Mouse (Mus musculus) stomach, embryonic 15.5 days (tissue): ENCODE measurements around the gene Plxna2. TPM values are rescaled to one million over a fixed set of nuclear protein-coding genes. Genes with fewer than 3 reads are reported as not detected.

Experiments used
- ATAC-seq: fragments of 200-750 bp; cut with Nextera tagmentation; 2 replicates; pipeline ENCODE4 v1.8.0; 2017; ENCODE audit warnings: low read depth, moderate number of reproducible peaks, moderate TSS enrichment; ENCODE audit not compliant: insufficient read depth, low FRiP score
- H3K27ac ChIP-seq: fragments of 300-500 bp; sonication (generic); 2 replicates; pipeline ENCODE4 v1.5.1; 2015; ENCODE audit warnings: mild to moderate bottlenecking, inconsistent platforms
- H3K27me3 ChIP-seq: fragments of 300-500 bp; sonication (generic); replicated peaks from 2 replicates; pipeline ENCODE4 v1.6.1; 2015; ENCODE audit warnings: inconsistent platforms
- H3K36me3 ChIP-seq: fragments of 300-500 bp; sonication (generic); 2 replicates; pipeline ENCODE4 v1.6.1; 2015; ENCODE audit warnings: inconsistent platforms
- H3K4me1 ChIP-seq: fragments of 300-500 bp; sonication (generic); 2 replicates; pipeline ENCODE4 v1.6.1; 2015; ENCODE audit warnings: inconsistent platforms
- H3K4me2 ChIP-seq: fragments of 300-500 bp; sonication (generic); 2 replicates; pipeline ENCODE4 v1.6.1; 2015; ENCODE audit warnings: mild to moderate bottlenecking, inconsistent platforms
- H3K4me3 ChIP-seq: fragments of 300-500 bp; sonication (generic); replicated peaks from 2 replicates; pipeline ENCODE4 v1.5.1; 2015; ENCODE audit warnings: inconsistent platforms
- H3K9ac ChIP-seq: fragments of 300-500 bp; sonication (generic); 2 replicates; pipeline ENCODE4 v1.6.1; 2015; ENCODE audit warnings: inconsistent platforms
- H3K9me3 ChIP-seq: fragments of 300-500 bp; sonication (generic); 2 replicates; pipeline ENCODE4 v1.6.1; 2016; ENCODE audit warnings: inconsistent platforms
- WGBS: fragments of 180-500 bp; shearing (Covaris S2); methylation state at CpG from one replicate; pipeline ENCODE4 v1.1.7; 2015; 5-methylcytosine and 5-hydroxymethylcytosine counted together
- polyA plus RNA-seq: library from polyadenylated mRNA; unstranded; fragments of >200 nt; fragmentation: Nextera tagmentation; extraction: Ambion mirVana; gene quantifications from 2 replicates; pipeline ENCODE4 v1.2.1, GENCODE M21; 2015

Gene Plxna2
- polyA plus RNA-seq, 1 experiment from 2014 or later: 6.6 TPM

DNA sequence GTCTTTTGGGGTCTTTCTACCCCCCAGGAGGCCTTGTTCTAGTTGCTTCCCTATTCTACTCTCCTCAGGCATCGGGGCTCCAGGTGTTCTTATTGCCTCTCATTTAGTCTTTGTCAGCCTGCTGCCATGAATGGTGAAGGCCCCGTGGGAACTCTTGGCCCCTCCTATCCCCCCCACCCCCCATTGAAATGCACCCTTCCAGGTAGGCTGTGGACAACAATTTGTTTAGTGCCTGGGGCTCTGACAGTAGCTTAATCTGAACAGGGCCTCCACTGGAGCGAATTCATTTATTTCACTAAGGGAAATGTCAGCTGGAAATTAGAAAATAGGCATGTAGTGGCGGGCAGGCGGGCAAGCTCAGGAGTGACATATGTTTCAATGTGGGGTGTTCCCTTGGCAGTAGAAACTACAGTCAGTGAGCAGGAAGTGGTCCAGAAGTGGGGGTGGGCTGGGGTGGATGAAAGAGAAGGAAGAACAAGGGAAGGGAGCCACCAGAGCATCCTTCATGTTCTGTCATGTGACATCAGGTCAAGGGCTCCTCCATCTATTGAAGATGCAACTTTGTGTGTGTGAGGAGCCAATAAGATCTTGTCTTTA is 162.9 kb downstream of the Plxna2 start:
- Histone ChIP-seq H3K4me3 (no peak overlapping the region), H3K36me3 (no peaks in the 10 kb centered on the region), H3K27me3 (no peaks in the 10 kb centered on the region), H3K27ac (no peak overlapping the region), H3K4me2 (no peak overlapping the region), H3K9ac (no peak overlapping the region), H3K9me3 (no peaks in the 10 kb centered on the region), H3K4me1 (no peaks in the 10 kb centered on the region)
- 82% methylated on average over 5 of the region's 5 CpGs for WGBS
- no peak for ATAC-seq

DNA sequence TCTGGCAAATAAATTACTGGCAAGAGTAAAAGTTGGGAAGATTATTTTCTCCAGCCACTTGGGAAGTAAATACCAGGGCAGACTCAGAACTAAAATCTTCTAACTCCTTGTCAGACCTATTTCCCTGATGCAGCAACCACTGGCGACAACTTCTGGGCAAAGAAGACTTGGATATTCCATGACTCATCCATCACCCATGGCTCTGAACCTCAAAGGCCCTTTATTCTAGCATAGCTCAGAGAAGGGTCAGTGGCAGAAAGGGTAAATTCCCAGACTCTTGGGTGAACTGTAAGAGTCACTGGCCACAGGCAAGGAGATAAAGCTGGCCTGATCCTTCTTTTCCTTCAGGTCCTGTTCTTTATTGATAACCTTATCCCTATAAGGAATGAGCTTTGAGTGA is 163.5 kb downstream of the Plxna2 start:
- Histone ChIP-seq H3K4me3 (no peak overlapping the region), H3K27me3 (no peaks in the 10 kb centered on the region), H3K9ac (no peak overlapping the region), H3K27ac (no peak overlapping the region), H3K36me3 (no peaks in the 10 kb centered on the region), H3K9me3 (no peaks in the 10 kb centered on the region), H3K4me1 (no peaks in the 10 kb centered on the region), H3K4me2 (no peak overlapping the region)
- no peak for ATAC-seq
- WGBS: 67% methylated on average over 1 of the region's 1 CpGs

DNA sequence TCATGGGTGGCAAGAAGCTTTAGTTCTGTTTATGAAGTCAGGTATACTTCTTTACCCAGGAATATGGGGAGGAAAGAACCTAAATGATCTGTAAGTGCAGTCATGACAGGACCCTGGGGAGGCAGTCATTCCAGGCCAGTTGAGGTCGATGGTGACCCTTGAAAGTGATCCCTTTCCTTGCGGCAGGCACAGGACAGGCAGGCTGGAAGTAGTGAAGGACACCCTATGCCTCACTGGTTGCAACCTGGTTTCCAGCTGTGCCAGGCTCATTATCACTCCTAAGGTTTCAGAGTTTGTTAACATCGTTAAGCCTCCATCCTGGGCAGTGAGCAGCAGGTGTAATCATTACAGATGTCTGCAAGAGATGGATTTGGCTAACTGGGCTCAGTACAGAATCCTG is 164.3 kb downstream of the Plxna2 start:
- Histone ChIP-seq H3K9ac (no peak overlapping the region), H3K27ac (no peak overlapping the region), H3K9me3 (no peaks in the 10 kb centered on the region), H3K4me1 (no peaks in the 10 kb centered on the region), H3K36me3 (no peaks in the 10 kb centered on the region), H3K4me2 (no peak overlapping the region), H3K4me3 (no peak overlapping the region), H3K27me3 (no peaks in the 10 kb centered on the region)
- WGBS: 67% methylated on average over 3 of the region's 3 CpGs
- no peak for ATAC-seq

DNA sequence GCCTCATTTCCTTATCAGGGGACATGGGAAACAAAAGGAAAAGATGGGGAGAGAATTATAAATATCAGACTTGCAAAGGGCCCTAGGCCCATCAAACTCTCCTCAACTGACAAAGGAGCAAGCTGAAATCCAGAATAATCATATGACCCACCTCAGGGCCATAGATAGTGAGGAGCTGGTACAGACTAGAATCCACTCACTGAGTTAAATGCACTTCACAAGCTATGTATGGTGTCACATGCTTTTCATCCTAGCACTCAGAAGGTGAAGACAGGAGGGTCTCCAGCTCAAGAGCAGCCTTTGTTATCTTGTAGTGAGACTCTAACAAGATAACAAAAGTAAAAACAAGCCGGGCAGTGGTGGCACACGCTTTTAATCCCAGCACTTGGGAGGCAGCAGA is 169.6 kb downstream of the Plxna2 start:
- Histone ChIP-seq H3K4me3 (no peak overlapping the region), H3K4me1 (no peaks in the 10 kb centered on the region), H3K4me2 (no peak overlapping the region), H3K9me3 (no peaks in the 10 kb centered on the region), H3K27ac (no peak overlapping the region), H3K36me3 (peaks cover 5% of the 10 kb centered on the region; the same call in 1 of the 2 replicates), H3K27me3 (no peaks in the 10 kb centered on the region), H3K9ac (no peak overlapping the region)
- ATAC-seq: no peak
- 80% methylated on average over 2 of the region's 2 CpGs for WGBS

DNA sequence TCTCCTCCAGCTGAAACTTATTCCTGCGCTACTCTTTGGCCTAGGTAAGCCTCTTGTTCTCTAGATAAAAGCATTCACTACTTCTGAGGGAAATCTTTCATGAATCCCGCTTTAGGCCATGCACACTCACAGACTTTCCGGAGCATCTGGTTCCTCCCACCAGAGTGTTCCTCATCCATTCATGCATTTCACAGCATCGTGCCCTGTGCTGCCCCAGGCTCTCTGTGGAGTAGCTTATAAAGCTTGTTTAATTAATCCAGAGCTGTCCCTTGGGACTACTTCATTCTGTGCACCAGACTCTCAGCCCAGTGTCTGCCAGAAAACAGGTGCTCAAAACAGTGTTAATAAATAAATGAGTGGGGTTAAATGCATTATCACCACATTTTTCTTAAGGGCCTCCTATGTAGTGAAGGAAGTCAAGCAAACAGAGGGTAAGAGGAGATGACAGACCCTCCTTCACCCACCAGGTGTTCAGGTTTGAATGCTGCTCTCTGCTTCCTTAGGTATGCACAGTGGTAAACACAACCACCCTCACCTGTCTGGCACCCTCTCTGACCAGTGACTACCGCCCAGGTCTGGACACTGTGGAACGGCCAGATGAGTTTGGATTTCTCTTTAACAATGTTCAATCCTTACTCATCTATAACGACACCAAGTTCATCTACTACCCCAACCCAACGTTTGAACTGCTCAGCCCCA is 175.4 kb downstream of the Plxna2 start:
- no peak overlapping the region for H3K4me2 ChIP-seq
- 81% methylated on average over 8 of the region's 8 CpGs for WGBS
- no peak overlapping the region for H3K4me3 ChIP-seq
- no peaks in the 10 kb centered on the region for H3K9me3 ChIP-seq
- ATAC-seq: no peak
- peaks cover 11% of the 10 kb centered on the region for H3K36me3 ChIP-seq
- no peaks in the 10 kb centered on the region for H3K27me3 ChIP-seq
- H3K27ac ChIP-seq: no peak overlapping the region
- H3K4me1 ChIP-seq: no peaks in the 10 kb centered on the region
- no peak overlapping the region for H3K9ac ChIP-seq

- Histone ChIP-seq H3K27ac (no peak overlapping the region), H3K9me3 (no peaks in the 10 kb centered on the region), H3K4me1 (no peaks in the 10 kb centered on the region), H3K4me2 (no peak overlapping the region), H3K27me3 (no peaks in the 10 kb centered on the region), H3K9ac (no peak overlapping the region), H3K4me3 (no peak overlapping the region), H3K36me3 (peaks cover 14% of the 10 kb centered on the region)
- WGBS: 67% methylated on average over 3 of the region's 3 CpGs
- ATAC-seq: no peak
Observed at GRCm38 (mm10) chr1:194795316-194795715, 177.3 kb downstream of the Plxna2 start.

GRCm38 (mm10) chr1:194797843-194798242 is 179.8 kb downstream of the Plxna2 start:
- no peak overlapping the region for H3K4me2 ChIP-seq
- H3K27me3 ChIP-seq: no peaks in the 10 kb centered on the region
- H3K9ac ChIP-seq: no peak overlapping the region
- H3K4me3 ChIP-seq: no peak overlapping the region
- H3K27ac ChIP-seq: no peak overlapping the region
- ATAC-seq: no peak; the same call in 1 of the 2 replicates
- H3K4me1 ChIP-seq: no peaks in the 10 kb centered on the region
- H3K9me3 ChIP-seq: no peaks in the 10 kb centered on the region
- WGBS: 87% methylated on average over 1 of the region's 1 CpGs
- peaks cover 14% of the 10 kb centered on the region for H3K36me3 ChIP-seq

GRCm38 (mm10) chr1:194798511-194798910 is 180.5 kb downstream of the Plxna2 start:
- ATAC-seq: no peak
- peaks cover 14% of the 10 kb centered on the region for H3K36me3 ChIP-seq

DNA sequence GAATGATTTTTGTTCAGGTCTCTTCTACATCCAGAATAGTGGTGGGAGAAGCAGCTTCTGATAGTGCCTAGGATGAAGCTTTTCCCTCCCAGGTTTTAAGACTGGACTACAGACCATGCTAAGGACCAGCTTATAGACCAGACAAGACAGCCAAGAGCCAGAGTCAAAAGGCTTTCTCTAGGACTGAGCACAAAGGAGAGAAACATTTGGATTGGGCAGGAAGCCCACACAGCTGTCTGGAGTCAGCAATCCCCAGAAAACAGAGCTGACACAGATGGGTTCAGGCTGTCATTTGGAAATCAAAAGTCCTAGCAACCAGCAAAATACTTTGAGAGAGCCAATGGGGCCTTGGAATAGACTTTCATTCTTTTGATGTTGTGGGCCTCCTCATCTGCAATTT is 190.2 kb downstream of the Plxna2 start:
- Histone ChIP-seq H3K4me3 (no peak overlapping the region), H3K4me2 (no peak overlapping the region), H3K27ac (peak overlapping the region; percentile 44; the same call in 1 of the 2 replicates), H3K9ac (no peak overlapping the region), H3K27me3 (no peaks in the 10 kb centered on the region), H3K9me3 (no peaks in the 10 kb centered on the region), H3K36me3 (no peaks in the 10 kb centered on the region), H3K4me1 (0 out of 2 replicates have a peak, but pooled peaks cover 4% of the 10 kb centered on the region)
- ATAC-seq: peak; percentile 65; the same call in 1 of the 2 replicates

More at GRCm38 (mm10) chr1:194798511-194798910, 180.5 kb downstream of the Plxna2 start:
- Histone ChIP-seq H3K9ac (no peak overlapping the region), H3K27me3 (no peaks in the 10 kb centered on the region), H3K4me2 (no peak overlapping the region), H3K27ac (no peak overlapping the region), H3K4me1 (no peaks in the 10 kb centered on the region), H3K9me3 (no peaks in the 10 kb centered on the region), H3K4me3 (no peak overlapping the region)

GRCm38 (mm10) chr1:194808681-194809080 is 190.7 kb downstream of the Plxna2 start:
- H3K9me3 ChIP-seq: no peaks in the 10 kb centered on the region
- H3K27ac ChIP-seq: peak overlapping the region; percentile 44; the same call in 1 of the 2 replicates
- no peak overlapping the region for H3K4me2 ChIP-seq
- no peak overlapping the region for H3K4me3 ChIP-seq
- no peaks in the 10 kb centered on the region for H3K36me3 ChIP-seq
- H3K27me3 ChIP-seq: no peaks in the 10 kb centered on the region
- H3K9ac ChIP-seq: no peak overlapping the region
- 0 out of 2 replicates have a peak, but pooled peaks cover 4% of the 10 kb centered on the region for H3K4me1 ChIP-seq
- ATAC-seq: peak; percentile 22; the same call in 1 of the 2 replicates

DNA sequence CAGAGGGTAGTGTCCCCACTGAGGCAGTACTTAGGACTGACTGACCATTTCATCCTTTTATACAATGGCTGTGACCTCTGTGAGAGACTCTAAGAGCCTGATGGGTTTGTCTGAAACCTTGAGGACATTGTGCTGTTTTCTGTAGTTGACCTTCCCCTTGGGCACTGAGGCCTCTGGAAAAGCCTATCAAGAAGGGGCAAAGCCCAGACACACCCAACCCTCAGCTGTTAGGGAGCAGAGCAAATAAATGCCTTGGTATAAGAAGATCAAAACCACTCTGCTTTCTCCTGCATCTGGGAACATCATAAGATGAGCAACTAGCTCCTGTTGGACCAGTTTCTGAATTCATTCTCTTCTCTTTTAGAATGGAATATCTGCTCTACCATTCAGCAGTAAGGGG is 191.6 kb downstream of the Plxna2 start:
- H3K36me3 ChIP-seq: no peaks in the 10 kb centered on the region
- H3K4me3 ChIP-seq: no peak overlapping the region
- H3K4me1 ChIP-seq: 0 out of 2 replicates have a peak, but pooled peaks cover 4% of the 10 kb centered on the region
- no peak overlapping the region for H3K9ac ChIP-seq
- H3K27ac ChIP-seq: no peak overlapping the region
- H3K9me3 ChIP-seq: no peaks in the 10 kb centered on the region
- no peak overlapping the region for H3K4me2 ChIP-seq
- H3K27me3 ChIP-seq: no peaks in the 10 kb centered on the region
- no peak for ATAC-seq

DNA sequence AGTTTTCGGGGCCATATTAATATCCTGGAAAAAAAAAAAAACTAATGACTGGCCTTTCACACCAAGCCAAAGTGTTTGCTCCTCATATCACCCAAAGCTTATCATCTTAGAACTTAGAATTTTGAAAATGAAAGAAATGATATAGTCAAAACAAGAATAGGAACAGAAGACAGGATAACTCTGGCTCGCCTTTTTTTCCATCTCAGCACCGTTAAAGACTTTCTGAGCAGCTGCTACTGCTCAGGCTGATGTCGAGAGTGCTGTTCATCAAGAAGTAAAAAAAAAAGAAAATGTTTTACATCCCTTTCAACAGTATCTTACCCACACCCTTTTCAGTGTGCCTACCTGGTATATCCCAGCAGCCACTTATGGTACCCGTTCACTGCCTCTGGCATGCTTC is 196.2 kb downstream of the Plxna2 start:
- Histone ChIP-seq H3K9ac (no peak overlapping the region), H3K27me3 (no peaks in the 10 kb centered on the region), H3K9me3 (no peaks in the 10 kb centered on the region), H3K4me3 (no peak overlapping the region), H3K4me2 (no peak overlapping the region), H3K36me3 (no peaks in the 10 kb centered on the region), H3K4me1 (0 out of 2 replicates have a peak, but pooled peaks cover under 1% of the 10 kb centered on the region), H3K27ac (no peak overlapping the region)
- no peak for ATAC-seq
- WGBS: 68% methylated on average over 5 of the region's 5 CpGs
